8 mouse cellular contexts compared by ENCODE assay signal in the genomic region with DNA sequence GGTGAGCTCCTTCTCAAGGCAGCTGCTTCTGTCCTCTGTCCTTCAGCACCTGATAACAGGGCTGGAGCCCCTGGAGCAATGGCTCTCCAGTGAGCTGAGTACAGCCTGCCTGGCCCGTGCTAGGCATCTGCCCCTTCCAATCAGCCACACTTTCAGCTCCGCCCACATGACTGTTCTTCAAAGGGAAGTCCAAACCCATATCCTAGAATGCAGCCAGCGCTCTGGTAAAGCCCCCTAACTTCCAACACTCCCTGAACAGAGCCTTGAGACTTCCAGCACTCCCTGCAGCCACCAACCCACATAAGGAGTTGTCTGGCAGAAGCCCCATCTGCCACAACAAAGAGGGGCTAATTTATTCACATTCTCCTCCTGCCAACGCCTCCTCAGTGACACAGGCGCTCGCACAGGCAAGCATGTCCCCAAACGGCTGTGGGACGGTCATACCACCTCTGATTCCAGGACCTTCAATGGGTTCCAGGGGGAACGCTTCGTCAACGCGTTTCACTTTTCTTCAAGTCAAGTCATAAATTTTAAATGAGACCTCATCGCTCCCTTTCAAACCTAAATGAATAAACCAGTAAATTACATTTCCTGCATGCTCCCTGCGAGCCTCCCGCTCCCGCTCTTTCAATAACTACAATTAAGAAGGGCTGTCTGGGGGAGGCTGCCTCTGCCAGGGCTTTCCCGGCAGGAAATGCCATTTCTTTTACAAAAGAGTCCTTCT. TPM values are rescaled to one million over a fixed set of nuclear protein-coding genes. Genes with fewer than 3 reads are reported as not detected.
DNase-seq lines count a peak whose midpoint lies in the region; ATAC-seq and TF ChIP-seq lines count a peak whose summit lies in the region.

No protein-coding gene starts in this region.

- peak; percentile 73; the same call in 1 of the 2 replicates for ATAC-seq in stomach, embryonic 14.5 days (ENCODE audit: insufficient number of reproducible peaks, insufficient read depth, low FRiP score, low read depth)

- peak overlapping the region; percentile 88 for H3K27ac ChIP-seq in heart, embryonic 10.5 days
- no peak overlapping the region for H3K27ac ChIP-seq in left cerebral cortex, adult 2 months
- no peak overlapping the region for H3K27ac ChIP-seq in macrophage
- peak overlapping the region; percentile 44; the same call in 1 of the 2 replicates for H3K27ac ChIP-seq in stomach, embryonic 14.5 days (ENCODE audit: low read length)

- DNase-seq in cerebellum, postnatal 10 days = peak; percentile 62 to 76
- DNase-seq in cerebellum, adult 8-10 months = no peak
- DNase-seq in embryo, embryonic 10 days (ENCODE audit: low spot score) = peak; percentile 86
- DNase-seq in heart, embryonic 10.5 days (ENCODE audit: low spot score) = peak; percentile 97
- DNase-seq in left cerebral cortex, adult 2 months (ENCODE audit: extremely low spot score in 1 of 2, low spot score in 2 of 2) = peak; percentile 31 to 33
- no peak for DNase-seq in thymus, postnatal 4 days

- H3K4me3 ChIP-seq in heart, embryonic 10.5 days = peak overlapping the region; percentile 45
- peak overlapping the region; percentile 11 for H3K4me3 ChIP-seq in left cerebral cortex, adult 2 months
- peak overlapping the region; percentile 14 for H3K4me3 ChIP-seq in macrophage (ENCODE audit: inconsistent target)
- H3K4me3 ChIP-seq in stomach, embryonic 14.5 days (ENCODE audit: low read depth, low read length) = peak overlapping the region; percentile 8; the same call in 1 of the 2 replicates

- H3K79me2 ChIP-seq in macrophage (ENCODE audit: inconsistent target) = no peaks in the 10 kb centered on the region

- H3K9ac ChIP-seq in stomach, embryonic 14.5 days (replicated peaks; ENCODE audit: low read depth, low read length) = no peak overlapping the region

- intact Hi-C loops in left cerebral cortex, adult 2 months (cut with DNase I) = loop anchor here (5.0 kb wide), 1 partner anchor 402 kb away; no protein-coding TSS in a partner anchor

- H3K36me3 ChIP-seq in heart, embryonic 10.5 days = peaks cover 9% of the 10 kb centered on the region
- no peaks in the 10 kb centered on the region for H3K36me3 ChIP-seq in macrophage (ENCODE audit: inconsistent target)
- no peaks in the 10 kb centered on the region for H3K36me3 ChIP-seq in stomach, embryonic 14.5 days (ENCODE audit: control insufficient read depth, insufficient read depth, low read length)

- 1% methylated on average over 17 of the region's 17 CpGs for WGBS in heart, embryonic 10.5 days
- 4% methylated on average over 17 of the region's 17 CpGs for WGBS in macrophage (ENCODE audit: missing documents)
- WGBS in stomach, embryonic 14.5 days = 4% methylated on average over 17 of the region's 17 CpGs

- peaks cover 36% of the 10 kb centered on the region for H3K27me3 ChIP-seq in heart, embryonic 10.5 days (ENCODE audit: insufficient read depth, poor library complexity, severe bottlenecking)
- H3K27me3 ChIP-seq in stomach, embryonic 14.5 days (ENCODE audit: control insufficient read depth, insufficient read depth, low read length) = peaks cover 6% of the 10 kb centered on the region

- no peaks in the 10 kb centered on the region for H3K9me3 ChIP-seq in heart, embryonic 10.5 days
- no peaks in the 10 kb centered on the region for H3K9me3 ChIP-seq in stomach, embryonic 14.5 days (ENCODE audit: control insufficient read depth, low read depth, low read length)

- peaks cover 82% of the 10 kb centered on the region for H3K4me1 ChIP-seq in heart, embryonic 10.5 days
- H3K4me1 ChIP-seq in stomach, embryonic 14.5 days (ENCODE audit: control insufficient read depth, insufficient read depth, low read length) = peaks cover 14% of the 10 kb centered on the region; the same call in 1 of the 2 replicates

- peak overlapping the region; percentile 42 for H3K4me2 ChIP-seq in stomach, embryonic 14.5 days (replicated peaks; ENCODE audit: low read depth, low read length)

- no peak for TF ChIP-seq CTCF in left cerebral cortex, adult 2 months (IDR thresholded peaks at IDR 0.05)

RNA-seq across cellular contexts. Expression of gene Igfbpl1, which starts 7.4 kb away (rescaled TPM):
- polyA plus RNA-seq in heart, embryonic 10.5 days (2016; fragmentation: Nextera tagmentation; extraction: Ambion mirVana) = 7.4 and 15.7 TPM in 2 replicates
- total RNA-seq in left cerebral cortex, adult 2 months (2021) = under 1 TPM; 0.18 to 0.89 TPM
- total RNA-seq in macrophage (2018; cell fraction: chromatin; rRNA removed) = not detected
- total RNA-seq in macrophage (2018; cell fraction: cytosol; rRNA removed) = not detected
- total RNA-seq in macrophage (2018; cell fraction: nucleus; rRNA removed) = not detected
- not detected in 3 replicates for polyA plus RNA-seq in macrophage (2018)
- 0.48 and 1.2 TPM in 2 replicates for polyA plus RNA-seq in stomach, embryonic 14.5 days (2014; fragmentation: Nextera tagmentation; extraction: Ambion mirVana)

RNA-seq across cellular contexts. Expression of gene Aldh1b1, which starts 20.5 kb away (rescaled TPM):
- 46.1 and 80.9 TPM in 2 replicates for polyA plus RNA-seq in heart, embryonic 10.5 days (2016; fragmentation: Nextera tagmentation; extraction: Ambion mirVana)
- 1 to 10 TPM; 4.9 to 5.2 TPM for total RNA-seq in left cerebral cortex, adult 2 months (2021)
- total RNA-seq in macrophage (2018; cell fraction: chromatin; rRNA removed) = 1 to 10 TPM in 19 of 26 experiments, under 1 TPM in 4, not detected in 3; 0.55 to 8.0 (median 3.2) TPM
- 10 to 100 TPM in 13 of 26 experiments, 1 to 10 TPM in 13; 4.6 to 42.4 (median 11.5) TPM for total RNA-seq in macrophage (2018; cell fraction: cytosol; rRNA removed)
- 10 to 100 TPM in 11 of 26 experiments, 1 to 10 TPM in 15; 1.4 to 44.3 (median 6.1) TPM for total RNA-seq in macrophage (2018; cell fraction: nucleus; rRNA removed)
- 5.7 to 8.5 TPM (median 8.3 TPM) in 3 replicates for polyA plus RNA-seq in macrophage (2018)
- 5.0 and 12.5 TPM in 2 replicates for polyA plus RNA-seq in stomach, embryonic 14.5 days (2014; fragmentation: Nextera tagmentation; extraction: Ambion mirVana)

RNA-seq across cellular contexts. Expression of gene Stra6l, which starts 29.1 kb away (rescaled TPM):
- polyA plus RNA-seq in heart, embryonic 10.5 days (2016; fragmentation: Nextera tagmentation; extraction: Ambion mirVana) = 0.21 and 0.55 TPM in 2 replicates
- not detected for total RNA-seq in left cerebral cortex, adult 2 months (2021)
- total RNA-seq in macrophage (2018; cell fraction: chromatin; rRNA removed) = 10 to 100 TPM in 25 of 26 experiments, 1 to 10 TPM in 1; 6.7 to 66.4 (median 35.6) TPM
- total RNA-seq in macrophage (2018; cell fraction: cytosol; rRNA removed) = 10 to 100 TPM in 9 of 26 experiments, 1 to 10 TPM in 17; 2.6 to 13.9 (median 5.9) TPM
- total RNA-seq in macrophage (2018; cell fraction: nucleus; rRNA removed) = 10 to 100 TPM in 24 of 26 experiments, 1 to 10 TPM in 2; 7.5 to 51.4 (median 25.6) TPM
- 3.8 to 6.1 TPM (median 5.7 TPM) in 3 replicates for polyA plus RNA-seq in macrophage (2018)
- 0.11 and 0.12 TPM in 2 replicates for polyA plus RNA-seq in stomach, embryonic 14.5 days (2014; fragmentation: Nextera tagmentation; extraction: Ambion mirVana)

Comparison
In these comparisons a context has a peak if more than half of its experiments do, and no peak if none do; other contexts are left out.
1. DNase-seq: peak in cerebellum, postnatal 10 days (2 of 2), embryo, embryonic 10 days (single experiment), heart, embryonic 10.5 days (single experiment) and left cerebral cortex, adult 2 months (2 of 2); none in cerebellum, adult 8-10 months (single experiment) and thymus, postnatal 4 days (single experiment).
2. H3K27ac ChIP-seq: peak in heart, embryonic 10.5 days (single experiment) and stomach, embryonic 14.5 days (single experiment); none in left cerebral cortex, adult 2 months (single experiment) and macrophage (single experiment).
3. Peak in every context shown above with its lines, with median percentiles within 50 percentile points of each other: H3K4me3 ChIP-seq.